Mouse (Mus musculus): Measurements from ENCODE around the gene Smndc1.

Smndc1 gene

GRCm38 (mm10) chr19:53343174-53343881 lies 47.0 kb downstream of the Smndc1 start:
- no peak for DNase-seq (ENCODE audit: low read depth, low spot score)

GRCm38 (mm10) chr19:53340423-53340822 lies 50.0 kb downstream of the Smndc1 start:
- DNase-seq (ENCODE audit: low read depth, low spot score): no peak

GRCm38 (mm10) chr19:53335241-53335640 lies 55.1 kb downstream of the Smndc1 start:
- DNase-seq (ENCODE audit: low read depth, low spot score): no peak

GRCm38 (mm10) chr19:53333730-53334129 lies 56.6 kb downstream of the Smndc1 start:
- DNase-seq (ENCODE audit: low read depth, low spot score): no peak

- DNase-seq (ENCODE audit: low read depth, low spot score): no peak
Observed at GRCm38 (mm10) chr19:53331882-53332500, 58.4 kb downstream of the Smndc1 start.

GRCm38 (mm10) chr19:53329992-53330381 lies 60.4 kb downstream of the Smndc1 start:
- DNase-seq (ENCODE audit: low read depth, low spot score): peak; percentile 56
